Mouse (Mus musculus): ENCODE data around the gene Luc7l3. TPM values are rescaled to one million over a fixed set of nuclear protein-coding genes. Genes with fewer than 3 reads are reported as not detected.

Luc7l3 gene
- polyA plus RNA-seq, 1 experiment from 2014 or later, result 153 TPM

GRCm38 (mm10) chr11:94261585-94262370, 60.0 kb downstream of the Luc7l3 start:
- no peak overlapping the region for H3K27ac ChIP-seq
- no peak overlapping the region for H3K4me3 ChIP-seq
- H3K27me3 ChIP-seq, result no peaks in the 10 kb centered on the region
- H3K9me3 ChIP-seq (replicated peaks), result no peaks in the 10 kb centered on the region
- peaks cover 16% of the 10 kb centered on the region; the same call in 1 of the 2 replicates for H3K4me1 ChIP-seq
- H3K4me2 ChIP-seq (replicated peaks), result no peak overlapping the region
- H3K36me3 ChIP-seq, result no peaks in the 10 kb centered on the region
- WGBS, result 67% methylated on average over 6 of the region's 6 CpGs
- no peak overlapping the region for H3K9ac ChIP-seq
- ATAC-seq (ENCODE audit: low FRiP score), result no peak

- H3K4me2 ChIP-seq (replicated peaks), result no peak overlapping the region
- 58% methylated on average over 4 of the region's 4 CpGs for WGBS
- no peaks in the 10 kb centered on the region for H3K9me3 ChIP-seq (replicated peaks)
- no peak overlapping the region for H3K27ac ChIP-seq
- ATAC-seq (ENCODE audit: low FRiP score), result no peak
- no peaks in the 10 kb centered on the region for H3K27me3 ChIP-seq
- no peak overlapping the region for H3K9ac ChIP-seq
- H3K4me1 ChIP-seq, result peaks cover 9% of the 10 kb centered on the region; the same call in 1 of the 2 replicates
- no peak overlapping the region for H3K4me3 ChIP-seq
- no peaks in the 10 kb centered on the region for H3K36me3 ChIP-seq
Observed at GRCm38 (mm10) chr11:94259814-94260213, 62.0 kb downstream of the Luc7l3 start.

GRCm38 (mm10) chr11:94257987-94258386, 63.8 kb downstream of the Luc7l3 start:
- ATAC-seq (ENCODE audit: low FRiP score), result no peak
- H3K9ac ChIP-seq, result no peak overlapping the region
- whole genome bisulfite sequencing, result 77% methylated on average over 14 of the region's 14 CpGs
- no peaks in the 10 kb centered on the region for H3K36me3 ChIP-seq
- no peaks in the 10 kb centered on the region for H3K27me3 ChIP-seq
- no peaks in the 10 kb centered on the region for H3K9me3 ChIP-seq (replicated peaks)
- no peak overlapping the region for H3K4me3 ChIP-seq
- H3K4me1 ChIP-seq, result peaks cover 11% of the 10 kb centered on the region; the same call in 1 of the 2 replicates
- H3K4me2 ChIP-seq (replicated peaks), result no peak overlapping the region
- no peak overlapping the region for H3K27ac ChIP-seq

GRCm38 (mm10) chr11:94255733-94256132, 66.1 kb downstream of the Luc7l3 start:
- H3K27me3 ChIP-seq, result no peaks in the 10 kb centered on the region
- WGBS, result 62% methylated on average over 5 of the region's 5 CpGs
- no peak for ATAC-seq (ENCODE audit: low FRiP score)
- no peak overlapping the region for H3K9ac ChIP-seq
- H3K4me3 ChIP-seq, result no peak overlapping the region
- 0 out of 2 replicates have a peak, but pooled peaks cover 2% of the 10 kb centered on the region for H3K4me1 ChIP-seq
- H3K36me3 ChIP-seq, result no peaks in the 10 kb centered on the region
- no peaks in the 10 kb centered on the region for H3K9me3 ChIP-seq (replicated peaks)
- no peak overlapping the region for H3K4me2 ChIP-seq (replicated peaks)
- H3K27ac ChIP-seq, result no peak overlapping the region

GRCm38 (mm10) chr11:94253691-94254090, 68.1 kb downstream of the Luc7l3 start:
- no peak for ATAC-seq (ENCODE audit: low FRiP score)
- Histone ChIP-seq H3K27ac (no peak overlapping the region), H3K9ac (no peak overlapping the region), H3K27me3 (no peaks in the 10 kb centered on the region), H3K9me3 (replicated peaks) (no peaks in the 10 kb centered on the region), H3K4me2 (replicated peaks) (no peak overlapping the region), H3K4me3 (no peak overlapping the region), H3K4me1 (0 out of 2 replicates have a peak, but pooled peaks cover 2% of the 10 kb centered on the region), H3K36me3 (no peaks in the 10 kb centered on the region)
- 91% methylated on average over 10 of the region's 10 CpGs for WGBS

- H3K27ac ChIP-seq, result no peak overlapping the region
- WGBS, result 81% methylated on average over 9 of the region's 9 CpGs
- H3K9ac ChIP-seq, result no peak overlapping the region
- H3K4me1 ChIP-seq, result 0 out of 2 replicates have a peak, but pooled peaks cover 2% of the 10 kb centered on the region
- no peaks in the 10 kb centered on the region for H3K36me3 ChIP-seq
- no peaks in the 10 kb centered on the region for H3K9me3 ChIP-seq (replicated peaks)
- H3K4me3 ChIP-seq, result no peak overlapping the region
- no peaks in the 10 kb centered on the region for H3K27me3 ChIP-seq
- no peak for ATAC-seq (ENCODE audit: low FRiP score)
- H3K4me2 ChIP-seq (replicated peaks), result no peak overlapping the region
Observed at GRCm38 (mm10) chr11:94253156-94253555, 68.6 kb downstream of the Luc7l3 start.

- Histone ChIP-seq H3K4me2 (replicated peaks) (0 out of 2 replicates have a peak overlapping the region, but pooled peaks have one; percentile 14), H3K27ac (peak overlapping the region; percentile 79), H3K9me3 (replicated peaks) (no peaks in the 10 kb centered on the region), H3K4me3 (no peak overlapping the region), H3K27me3 (0 out of 2 replicates have a peak, but pooled peaks cover 6% of the 10 kb centered on the region), H3K36me3 (no peaks in the 10 kb centered on the region), H3K4me1 (peaks cover 50% of the 10 kb centered on the region), H3K9ac (0 out of 2 replicates have a peak overlapping the region, but pooled peaks have one; percentile 2)
- 63% methylated on average over 8 of the region's 8 CpGs for WGBS
- ATAC-seq (ENCODE audit: low FRiP score), result no peak
Observed at GRCm38 (mm10) chr11:94246789-94247061, 75.1 kb downstream of the Luc7l3 start.

GRCm38 (mm10) chr11:94245955-94246788, 75.6 kb downstream of the Luc7l3 start, which contains the start of gene Wfikkn2:
Gene Wfikkn2 (minus strand): TSS chr11:94246005.
- peak within 1 kb of the TSS; percentile 14; the same call in 1 of the 2 replicates for H3K4me2 ChIP-seq (replicated peaks)
- H3K4me1 ChIP-seq, result peaks cover 54% of the 10 kb centered on the region
- H3K36me3 ChIP-seq, result no peaks in the 10 kb centered on the region
- 0 out of 2 replicates have a peak within 1 kb of the TSS, but pooled peaks have one; percentile 2 for H3K9ac ChIP-seq
- H3K27ac ChIP-seq, result peak within 1 kb of the TSS; percentile 79
- WGBS, result 38% methylated on average over 15 of the region's 17 CpGs
- peak; percentile 90 for ATAC-seq (ENCODE audit: low FRiP score)
- H3K4me3 ChIP-seq, result no peak within 1 kb of the TSS
- H3K27me3 ChIP-seq, result 0 out of 2 replicates have a peak, but pooled peaks cover 6% of the 10 kb centered on the region
- H3K9me3 ChIP-seq (replicated peaks), result no peaks in the 10 kb centered on the region

- H3K4me3 ChIP-seq, result no peak overlapping the region
- no peak overlapping the region for H3K9ac ChIP-seq
- no peak for ATAC-seq (ENCODE audit: low FRiP score)
- 0 out of 2 replicates have a peak, but pooled peaks cover 6% of the 10 kb centered on the region for H3K27me3 ChIP-seq
- H3K27ac ChIP-seq, result peak overlapping the region; percentile 80; the same call in 1 of the 2 replicates
- H3K4me2 ChIP-seq (replicated peaks), result no peak overlapping the region
- no peaks in the 10 kb centered on the region for H3K36me3 ChIP-seq
- no peaks in the 10 kb centered on the region for H3K9me3 ChIP-seq (replicated peaks)
- 48% methylated on average over 9 of the region's 9 CpGs for WGBS
- peaks cover 57% of the 10 kb centered on the region for H3K4me1 ChIP-seq
Observed at GRCm38 (mm10) chr11:94244385-94244784, 77.4 kb downstream of the Luc7l3 start.

- 0 out of 2 replicates have a peak, but pooled peaks cover 6% of the 10 kb centered on the region for H3K27me3 ChIP-seq
- 33% methylated on average over 15 of the region's 15 CpGs for WGBS
- H3K4me2 ChIP-seq (replicated peaks), result peak overlapping the region; percentile 45
- no peaks in the 10 kb centered on the region for H3K9me3 ChIP-seq (replicated peaks)
- H3K4me1 ChIP-seq, result peaks cover 57% of the 10 kb centered on the region
- peak overlapping the region; percentile 80 for H3K27ac ChIP-seq
- H3K36me3 ChIP-seq, result no peaks in the 10 kb centered on the region
- no peak overlapping the region for H3K9ac ChIP-seq
- peak overlapping the region; percentile 7 for H3K4me3 ChIP-seq
- ATAC-seq (ENCODE audit: low FRiP score), result no peak
Observed at GRCm38 (mm10) chr11:94243422-94244180, 78.2 kb downstream of the Luc7l3 start.

GRCm38 (mm10) chr11:94242760-94243421, 78.9 kb downstream of the Luc7l3 start:
- H3K9me3 ChIP-seq (replicated peaks), result no peaks in the 10 kb centered on the region
- peak overlapping the region; percentile 45 for H3K4me2 ChIP-seq (replicated peaks)
- H3K4me3 ChIP-seq, result peak overlapping the region; percentile 7
- peak overlapping the region; percentile 80 for H3K27ac ChIP-seq
- peak; percentile 26; the same call in 1 of the 2 replicates for ATAC-seq (ENCODE audit: low FRiP score)
- peaks cover 57% of the 10 kb centered on the region for H3K4me1 ChIP-seq
- H3K9ac ChIP-seq, result peak overlapping the region; percentile 42; the same call in 1 of the 2 replicates
- H3K36me3 ChIP-seq, result no peaks in the 10 kb centered on the region
- WGBS, result 4% methylated on average over 29 of the region's 29 CpGs
- H3K27me3 ChIP-seq, result 0 out of 2 replicates have a peak, but pooled peaks cover 6% of the 10 kb centered on the region
